Mouse (Mus musculus) heart, embryonic 14.5 days (tissue): ENCODE results near the gene Zfc3h1. TPM values are rescaled to one million over a fixed set of nuclear protein-coding genes. Genes with fewer than 3 reads are reported as not detected.
A peak's percentile ranks its signal among the peaks of the same experiment; 100 is the strongest.

ENCODE experiments used
- ATAC-seq: fragments of 200-750 bp; cut with Nextera tagmentation; 2 replicates; pipeline ENCODE4 v1.8.0; 2017; ENCODE audit warnings: low read depth, moderate TSS enrichment; ENCODE audit not compliant: insufficient number of reproducible peaks, insufficient read depth, low FRiP score
- H3K27ac ChIP-seq, 2 experiments: fragments of 200-500 bp in 1 of 2; fragments of 300-500 bp in 1 of 2; sonication (generic) in 1 of 2; replicated peaks in 1 of 2; 2 replicates each; pipeline ENCODE4 v1.5.1; 2012 to 2014; ENCODE audit warnings: low read depth in 2 of 2, low read length in 2 of 2, control low read depth in 1 of 2, mild to moderate bottlenecking in 1 of 2, mixed read lengths in 1 of 2; ENCODE audit not compliant: control insufficient read depth in 1 of 2, insufficient read depth in 1 of 2
- H3K27me3 ChIP-seq: fragments of 300-500 bp; sonication (generic); 2 replicates; pipeline ENCODE4 v1.6.1; 2014; ENCODE audit warnings: mild to moderate bottlenecking, low read length, control low read depth; ENCODE audit not compliant: control insufficient read depth, insufficient read depth
- H3K36me3 ChIP-seq: fragments of 300-500 bp; sonication (generic); 2 replicates; pipeline ENCODE4 v1.6.1; 2014; ENCODE audit warnings: mild to moderate bottlenecking, control low read depth, low read length, mixed read lengths; ENCODE audit not compliant: control insufficient read depth, insufficient read depth
- H3K4me1 ChIP-seq, 2 experiments: fragments of 200-500 bp in 1 of 2; fragments of 300-500 bp in 1 of 2; sonication (generic) in 1 of 2; 2 replicates each; pipeline ENCODE4 v1.6.1; 2012 to 2014; ENCODE audit warnings: low read length in 2 of 2, control low read depth in 1 of 2, mixed read lengths in 1 of 2; ENCODE audit not compliant: control insufficient read depth in 2 of 2, insufficient read depth in 2 of 2
- H3K4me2 ChIP-seq: fragments of 300-500 bp; sonication (generic); 2 replicates; pipeline ENCODE4 v1.6.1; 2014; ENCODE audit warnings: mild to moderate bottlenecking, low read length
- H3K4me3 ChIP-seq, 2 experiments: fragments of 200-500 bp in 1 of 2; fragments of 300-500 bp in 1 of 2; sonication (generic) in 1 of 2; 2 replicates each; pipeline ENCODE4 v1.5.1; 2012 to 2014; ENCODE audit warnings: low read length in 2 of 2, mild to moderate bottlenecking in 2 of 2, control low read depth in 1 of 2, low read depth in 1 of 2, moderate library complexity in 1 of 2; ENCODE audit not compliant: control insufficient read depth in 1 of 2, insufficient read depth in 1 of 2
- H3K9ac ChIP-seq: fragments of 300-500 bp; sonication (generic); 2 replicates; pipeline ENCODE4 v1.6.1; 2014; ENCODE audit warnings: mild to moderate bottlenecking, low read length
- H3K9me3 ChIP-seq: fragments of 300-500 bp; sonication (generic); 2 replicates; pipeline ENCODE4 v1.6.1; 2016; ENCODE audit warnings: low read length, control low read depth; ENCODE audit not compliant: control insufficient read depth
- WGBS: fragments of 180-500 bp; shearing (Covaris S2); extraction: QIAGEN DNeasy Blood & Tissue Kit; methylation state at CpG from one replicate; pipeline ENCODE4 v1.1.7; 2014; 5-methylcytosine and 5-hydroxymethylcytosine counted together
- polyA plus RNA-seq: library from polyadenylated mRNA; unstranded; fragments of >200 nt; fragmentation: Nextera tagmentation; extraction: Ambion mirVana; gene quantifications from 2 replicates; pipeline ENCODE4 v1.2.1, GENCODE M21; 2014

Gene Zfc3h1
- polyA plus RNA-seq, 1 experiment from 2014 or later, result 18.8 TPM

DNA sequence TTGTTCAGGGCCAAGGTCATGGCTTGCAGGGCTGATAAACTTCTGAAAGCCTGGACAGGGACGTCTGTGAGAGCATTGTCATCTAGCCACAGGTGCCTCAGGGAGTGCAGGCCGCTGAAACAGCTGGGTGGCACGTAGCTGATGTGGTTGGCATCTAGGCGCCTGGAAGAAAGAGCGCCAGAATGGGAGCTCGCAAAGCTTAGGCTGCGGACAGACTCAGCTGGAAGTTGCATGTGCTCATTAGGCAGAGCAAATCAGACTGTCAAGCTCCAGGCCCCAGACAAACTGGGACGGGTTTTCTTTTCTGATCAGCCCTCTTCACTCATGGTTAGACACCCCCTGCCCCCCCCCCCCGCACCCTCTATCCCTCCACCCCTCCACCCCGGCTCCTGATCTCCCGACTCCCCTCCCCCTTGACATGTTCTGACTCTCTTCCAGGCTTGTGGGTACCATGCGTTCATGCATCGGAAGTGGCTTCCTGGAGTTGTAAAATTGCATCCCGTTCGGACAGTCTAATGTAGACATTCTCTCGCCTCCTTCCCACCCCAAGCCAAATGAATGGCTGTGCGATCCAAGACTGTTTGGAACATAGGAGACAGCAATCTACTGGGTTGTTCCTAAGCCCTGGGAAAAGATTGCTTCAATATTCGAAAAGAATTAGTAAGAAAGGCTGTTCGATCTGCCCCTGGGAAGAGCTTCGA is 93.8 kb downstream of the Zfc3h1 start:
- no peaks in the 10 kb centered on the region for H3K9me3 ChIP-seq
- H3K27me3 ChIP-seq, result no peaks in the 10 kb centered on the region
- no peaks in the 10 kb centered on the region for H3K36me3 ChIP-seq
- peaks cover 6% of the 10 kb centered on the region in 2 experiments; a peak in 3 of 4 replicates for H3K4me1 ChIP-seq
- WGBS, result 19% methylated on average over 20 of the region's 20 CpGs
- peak overlapping the region; percentile 52 for H3K4me2 ChIP-seq
- ATAC-seq, result no peak
- H3K9ac ChIP-seq, result no peak overlapping the region
- no peak overlapping the region for H3K27ac ChIP-seq
- peak overlapping the region in 1 of 2 experiments; percentile 5; a peak in 1 of 4 replicates for H3K4me3 ChIP-seq

Other genes starting within 250 kb of the Zfc3h1 start
- gene Tph2, start 199.9 kb upstream of the Zfc3h1 start, polyA plus RNA-seq, result not detected in 2 replicates
- gene Tbc1d15, start 133.5 kb upstream of the Zfc3h1 start, polyA plus RNA-seq, result 42.3 and 48.1 TPM in 2 replicates
- 18.6 and 22.0 TPM in 2 replicates for gene Rab21, start 69.4 kb upstream of the Zfc3h1 start, polyA plus RNA-seq
- 24.3 and 30.1 TPM in 2 replicates for gene Tmem19, start 22.5 kb upstream of the Zfc3h1 start, polyA plus RNA-seq
- gene Thap2, start 516 bp upstream of the Zfc3h1 start, polyA plus RNA-seq, result 8.1 and 14.1 TPM in 2 replicates
- gene A930009A15Rik, start 185.0 kb downstream of the Zfc3h1 start, polyA plus RNA-seq, result not detected in 2 replicates
- 0.19 and 0.32 TPM in 2 replicates for gene Lgr5, start 202.8 kb downstream of the Zfc3h1 start, polyA plus RNA-seq